Mouse (Mus musculus) stomach, postnatal 0 days (tissue): ENCODE measurements around the gene Rad51. TPM values are rescaled to one million over a fixed set of nuclear protein-coding genes. Genes with fewer than 3 reads are reported as not detected.

Experiments used
- ATAC-seq: fragments of 200-750 bp; cut with Nextera tagmentation; 2 replicates; pipeline ENCODE4 v1.8.0; 2017; ENCODE audit not compliant: low FRiP score, low TSS enrichment
- DNase-seq: peaks from one replicate; pipeline ENCODE4 v3.0.0-alpha.2; 2016; ENCODE audit warnings: low spot score
- H3K27ac ChIP-seq: fragments of 300-500 bp; sonication (generic); replicated peaks from 2 replicates; pipeline ENCODE4 v1.5.1; 2014; ENCODE audit warnings: mild to moderate bottlenecking, control low read depth
- H3K27me3 ChIP-seq: fragments of 300-500 bp; sonication (generic); 2 replicates; pipeline ENCODE4 v1.6.1; 2014; ENCODE audit warnings: low read length; ENCODE audit not compliant: control insufficient read depth, insufficient read depth
- H3K36me3 ChIP-seq: fragments of 300-500 bp; sonication (generic); 2 replicates; pipeline ENCODE4 v1.6.1; 2014; ENCODE audit warnings: low read length, mixed read lengths; ENCODE audit not compliant: control insufficient read depth, insufficient read depth
- H3K4me1 ChIP-seq: fragments of 300-500 bp; sonication (generic); replicated peaks from 2 replicates; pipeline ENCODE4 v1.6.1; 2014; ENCODE audit warnings: antibody characterized with exemption; ENCODE audit not compliant: control insufficient read depth, insufficient read depth
- H3K4me2 ChIP-seq: fragments of 300-500 bp; sonication (generic); replicated peaks from 2 replicates; pipeline ENCODE4 v1.6.1; 2014; ENCODE audit warnings: low read depth, mild to moderate bottlenecking, control low read depth, moderate library complexity
- H3K4me3 ChIP-seq: fragments of 300-500 bp; sonication (generic); 2 replicates; pipeline ENCODE4 v1.5.1; 2014; ENCODE audit warnings: low read depth, low read length, control low read depth
- H3K9ac ChIP-seq: fragments of 300-500 bp; sonication (generic); 2 replicates; pipeline ENCODE4 v1.6.1; 2014; ENCODE audit warnings: mild to moderate bottlenecking, low read length, control low read depth, mixed read lengths
- H3K9me3 ChIP-seq: fragments of 300-500 bp; sonication (generic); 2 replicates; pipeline ENCODE4 v1.6.1; 2016; ENCODE audit warnings: low read length; ENCODE audit not compliant: control insufficient read depth
- CTCF ChIP-seq: IDR thresholded peaks from 2 replicates; pipeline ENCODE4 v1.5.1; 2016; ENCODE audit warnings: antibody characterized with exemption, low read depth, mild to moderate bottlenecking, moderate library complexity
- EP300 ChIP-seq: optimal IDR thresholded peaks from 2 replicates; pipeline ENCODE3; 2016; ENCODE audit warnings: antibody characterized with exemption
- WGBS: fragments of 180-500 bp; shearing (Covaris S2); extraction: QIAGEN DNeasy Blood & Tissue Kit; methylation state at CpG from one replicate; pipeline ENCODE4 v1.1.7; 2014; 5-methylcytosine and 5-hydroxymethylcytosine counted together
- polyA plus RNA-seq: library from polyadenylated mRNA; unstranded; fragments of >200 nt; fragmentation: Nextera tagmentation; extraction: Ambion mirVana; gene quantifications from 2 replicates; pipeline ENCODE4 v1.2.1, GENCODE M21; 2015

Rad51 gene
- polyA plus RNA-seq, 1 experiment from 2014 or later: 11.2 TPM

DNA sequence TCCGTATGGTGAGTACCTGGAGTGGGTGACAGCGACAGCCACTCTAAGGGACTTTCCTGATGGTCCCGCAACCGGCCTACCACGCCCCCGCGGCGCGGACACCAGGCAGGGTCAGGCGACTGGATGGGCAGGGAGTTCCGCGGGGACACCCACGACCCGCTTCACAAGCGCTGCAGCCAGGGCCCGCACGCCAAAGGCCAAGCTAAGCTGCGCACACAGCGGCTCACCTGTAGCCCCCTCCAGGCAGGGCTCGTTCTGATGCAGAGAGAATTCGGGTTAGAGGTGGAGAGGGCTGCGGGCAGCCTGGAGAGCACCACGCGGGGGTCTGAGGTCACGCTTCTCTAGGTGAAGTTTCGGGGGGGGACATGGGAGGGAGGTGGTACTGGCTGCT, 55.3 kb downstream of the Rad51 start:
- H3K4me1 ChIP-seq: no peaks in the 10 kb centered on the region
- peak overlapping the region; percentile 50 for H3K4me3 ChIP-seq
- H3K27ac ChIP-seq: no peak overlapping the region
- no peak for TF ChIP-seq CTCF
- no peak for TF ChIP-seq EP300
- ATAC-seq (no peak; the same call in 1 of the 2 replicates), DNase-seq (no peak)
- no peaks in the 10 kb centered on the region for H3K27me3 ChIP-seq
- WGBS: 5% methylated on average over 26 of the region's 26 CpGs
- H3K4me2 ChIP-seq: peak overlapping the region; percentile 96
- H3K9ac ChIP-seq: peak overlapping the region; percentile 52
- no peaks in the 10 kb centered on the region for H3K9me3 ChIP-seq
- no peaks in the 10 kb centered on the region for H3K36me3 ChIP-seq

- Histone ChIP-seq H3K9ac (no peak overlapping the region), H3K9me3 (no peaks in the 10 kb centered on the region), H3K27me3 (no peaks in the 10 kb centered on the region), H3K4me2 (no peak overlapping the region), H3K27ac (no peak overlapping the region), H3K4me3 (no peak overlapping the region), H3K36me3 (no peaks in the 10 kb centered on the region), H3K4me1 (0 out of 2 replicates have a peak, but pooled peaks cover 2% of the 10 kb centered on the region)
- WGBS: 88% methylated on average over 2 of the region's 2 CpGs
- DNase-seq: no peak
- TF ChIP-seq EP300: no peak
- TF ChIP-seq CTCF: no peak
- no peak for ATAC-seq
Measured at GRCm38 (mm10) chr2:119170282-119170681, 57.7 kb downstream of the Rad51 start.

GRCm38 (mm10) chr2:119171574-119171973, 59.0 kb downstream of the Rad51 start:
- H3K36me3 ChIP-seq: peaks cover under 1% of the 10 kb centered on the region; the same call in 1 of the 2 replicates
- ATAC-seq: no peak
- TF ChIP-seq CTCF: no peak
- no peak for TF ChIP-seq EP300
- no peak overlapping the region for H3K9ac ChIP-seq
- 63% methylated on average over 8 of the region's 8 CpGs for WGBS
- H3K4me2 ChIP-seq: no peak overlapping the region
- H3K9me3 ChIP-seq: no peaks in the 10 kb centered on the region
- no peak overlapping the region for H3K4me3 ChIP-seq
- H3K27me3 ChIP-seq: no peaks in the 10 kb centered on the region
- H3K4me1 ChIP-seq: 0 out of 2 replicates have a peak, but pooled peaks cover 2% of the 10 kb centered on the region
- H3K27ac ChIP-seq: no peak overlapping the region; the same call in 1 of the 2 replicates
- no peak for DNase-seq

- Histone ChIP-seq H3K4me2 (no peak overlapping the region), H3K27ac (no peak overlapping the region), H3K36me3 (peaks cover 3% of the 10 kb centered on the region; the same call in 1 of the 2 replicates), H3K9me3 (no peaks in the 10 kb centered on the region), H3K4me1 (0 out of 2 replicates have a peak, but pooled peaks cover 2% of the 10 kb centered on the region), H3K27me3 (no peaks in the 10 kb centered on the region), H3K4me3 (no peak overlapping the region), H3K9ac (no peak overlapping the region)
- no peak for ATAC-seq
- DNase-seq: no peak
- WGBS: 85% methylated on average over 7 of the region's 7 CpGs
- TF ChIP-seq CTCF (no peak), EP300 (no peak)
Measured at GRCm38 (mm10) chr2:119172446-119172845, 59.9 kb downstream of the Rad51 start.

GRCm38 (mm10) chr2:119172862-119173576, 60.4 kb downstream of the Rad51 start:
- Histone ChIP-seq H3K4me1 (0 out of 2 replicates have a peak, but pooled peaks cover 2% of the 10 kb centered on the region), H3K9me3 (no peaks in the 10 kb centered on the region), H3K27me3 (no peaks in the 10 kb centered on the region), H3K36me3 (peaks cover 3% of the 10 kb centered on the region; the same call in 1 of the 2 replicates), H3K9ac (no peak overlapping the region; the same call in 1 of the 2 replicates), H3K4me3 (no peak overlapping the region), H3K4me2 (no peak overlapping the region), H3K27ac (peak overlapping the region; percentile 61)
- no peak for TF ChIP-seq EP300
- TF ChIP-seq CTCF: no peak
- DNase-seq: peak; percentile 50
- WGBS: 26% methylated on average over 13 of the region's 13 CpGs
- ATAC-seq: no peak; the same call in 1 of the 2 replicates
